Mouse (Mus musculus): ENCODE measurements at regions not wholly inside any gene's neighbourhood (a gene's known extent, or its start where the extent isn't known, plus 50 kb on each side); places are given as distances from the start of the nearest gene placed in this dataset.

GRCm38 (mm10) chr13:48436659-48437345, 76.4 kb downstream of the Zfp169 start:
- no peak for TF ChIP-seq EP300 (IDR thresholded peaks at IDR 0.05; ENCODE audit: low read depth in 1 of 2, low read length in 2 of 2)
- no peak for TF ChIP-seq ZKSCAN1 (IDR thresholded peaks at IDR 0.05; ENCODE audit: low read depth, low read length)
- no peak for TF ChIP-seq SMC3 (IDR thresholded peaks at IDR 0.05; ENCODE audit: low read depth, low read length)
- TF ChIP-seq POLR2A (IDR thresholded peaks at IDR 0.05; ENCODE audit: control insufficient read depth in 1 of 2, insufficient read depth in 1 of 2, low read depth in 1 of 2, low read length in 2 of 2, poor library complexity in 1 of 2), result no peak
- no peak for TF ChIP-seq CTCF (IDR thresholded peaks at IDR 0.05 in 2 of 3, conservative IDR thresholded peaks at IDR 0.05 in 1 of 3; ENCODE audit: control insufficient read depth in 1 of 3, insufficient read depth in 1 of 3, low read depth in 2 of 3, low read length in 3 of 3, poor library complexity in 1 of 3, severe bottlenecking in 1 of 3)

Measured in MEL (cell line).